Mouse (Mus musculus) hematopoietic stem cell, adult 5-6 weeks (primary cell): ENCODE measurements around the gene Cox6a1. TPM values are rescaled to one million over a fixed set of nuclear protein-coding genes. Genes with fewer than 3 reads are reported as not detected.
A peak's percentile ranks its signal among the peaks of the same experiment; 100 is the strongest.

ENCODE experiments used
- ATAC-seq, 2 experiments: fragments of 125-278 bp in 1 of 2; replicated peaks in 1 of 2; 2 replicates each; pipeline ENCODE4 v1.8.0; 2016 to 2017; ENCODE audit warnings: inconsistent platforms in 2 of 2, mild to moderate bottlenecking in 2 of 2, moderate number of reproducible peaks in 2 of 2, low read depth in 1 of 2, moderate TSS enrichment in 1 of 2; ENCODE audit not compliant: low FRiP score in 2 of 2, poor library complexity in 2 of 2, severe bottlenecking in 2 of 2, insufficient read depth in 1 of 2, low TSS enrichment in 1 of 2
- total RNA-seq: library from RNA; stranded (forward); fragments of 172-1452, 232-1000 nt; gene quantifications from 2 replicates; pipeline ENCODE4 v1.2.3, GENCODE M21; 2017

Gene Cox6a1
- total RNA-seq, 1 experiment from 2014 or later: 38.2 TPM

DNA sequence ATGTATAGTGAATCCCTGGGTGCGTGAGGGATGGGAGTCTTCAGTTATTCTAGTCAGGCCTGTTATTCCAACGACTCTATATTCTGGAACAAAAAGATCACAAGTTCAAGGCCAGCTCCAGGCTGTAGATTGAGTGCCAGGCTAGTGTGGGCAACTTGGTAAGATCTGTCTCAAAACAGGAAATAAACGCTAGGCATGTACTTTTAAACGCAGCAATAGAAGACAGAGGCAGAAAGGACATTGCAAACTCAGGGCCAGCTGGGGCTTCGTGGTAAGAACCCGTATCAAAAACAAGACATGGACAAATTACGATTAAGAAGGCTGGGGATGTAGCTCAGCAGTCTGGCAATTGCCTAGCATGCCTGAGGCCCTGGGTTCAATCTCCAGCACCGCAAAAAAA is 10.7 kb upstream of the Cox6a1 start:
- no peak for ATAC-seq

DNA sequence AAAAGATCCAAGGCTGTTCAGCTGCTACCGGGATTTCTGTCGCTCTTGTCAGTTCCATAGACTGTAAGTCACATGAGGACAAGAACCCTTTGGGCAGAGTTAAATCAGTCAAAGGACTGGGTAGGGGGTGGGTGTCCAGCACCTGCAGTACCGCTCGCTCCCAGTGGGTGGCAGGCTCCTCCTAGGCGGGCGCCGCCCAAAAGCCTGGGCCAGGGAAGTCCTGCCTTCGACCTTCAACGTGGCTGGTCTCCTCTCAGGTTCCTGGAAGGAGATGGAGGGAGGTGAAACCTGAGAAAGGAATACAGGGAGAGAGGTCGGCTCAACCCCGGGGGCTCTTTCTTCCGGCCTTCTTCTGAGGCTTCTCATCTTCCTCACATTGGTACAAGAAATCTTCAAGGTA is 10.1 kb upstream of the Cox6a1 start:
- peak; percentile 86 to 87 for ATAC-seq

DNA sequence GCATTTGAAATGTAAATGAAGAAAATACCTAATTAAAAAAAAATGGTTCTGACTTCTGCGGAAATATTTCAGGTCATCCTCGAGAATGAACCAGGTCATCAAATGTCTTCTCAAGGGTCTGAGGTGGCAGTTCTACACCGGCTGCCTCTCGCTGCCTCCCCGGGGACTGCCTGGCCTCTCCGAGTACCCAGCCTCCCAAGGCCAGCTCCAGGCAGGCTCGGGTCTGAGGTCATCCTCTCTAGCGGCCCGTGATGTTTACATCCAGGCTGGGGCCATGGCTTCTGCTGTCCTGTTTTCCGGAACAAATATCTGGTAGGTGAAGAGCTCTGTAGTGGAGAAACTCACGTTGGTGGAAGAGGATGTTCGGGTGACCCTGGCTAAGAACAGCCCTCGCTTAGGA is 6.3 kb upstream of the Cox6a1 start:
- ATAC-seq: no peak

DNA sequence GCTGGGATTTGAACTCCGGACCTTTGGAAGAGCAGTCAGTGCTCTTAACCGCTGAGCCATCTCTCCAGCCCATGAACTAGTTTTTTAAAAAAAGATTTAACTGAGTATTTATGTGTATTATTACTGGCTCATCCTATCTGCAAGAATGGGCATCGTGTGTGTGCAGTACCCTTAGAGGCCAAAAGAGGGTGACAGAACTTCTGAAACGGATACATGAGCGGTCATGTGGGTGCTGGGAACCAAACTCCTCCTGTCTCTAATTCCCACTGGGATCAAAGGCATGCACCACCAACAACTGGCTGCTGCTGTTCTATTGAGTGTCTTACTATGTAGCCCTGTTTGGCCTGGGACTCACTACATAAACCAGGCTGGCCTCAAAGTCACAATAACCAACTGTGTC is 2.6 kb upstream of the Cox6a1 start:
- no peak for ATAC-seq

DNA sequence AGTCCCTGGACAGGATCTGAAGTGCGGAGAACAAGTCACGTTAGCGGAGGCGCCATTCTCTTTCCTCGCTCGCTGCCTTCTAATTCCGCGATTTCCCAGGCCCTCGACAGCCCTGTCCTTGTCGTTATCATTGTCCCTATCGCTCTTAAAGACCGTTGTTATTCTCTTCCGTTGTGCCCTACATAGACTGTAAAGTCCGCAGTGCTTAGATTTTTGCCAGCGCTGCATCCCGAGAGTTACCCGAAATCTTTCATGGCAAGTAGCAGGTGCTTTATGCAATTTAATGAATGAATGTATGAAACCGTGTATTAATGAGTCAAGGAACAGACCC is 409 bp upstream of the Cox6a1 start:
- ATAC-seq: peak in 1 of 2 experiments; percentile 13; a peak in 1 of 4 replicates

DNA sequence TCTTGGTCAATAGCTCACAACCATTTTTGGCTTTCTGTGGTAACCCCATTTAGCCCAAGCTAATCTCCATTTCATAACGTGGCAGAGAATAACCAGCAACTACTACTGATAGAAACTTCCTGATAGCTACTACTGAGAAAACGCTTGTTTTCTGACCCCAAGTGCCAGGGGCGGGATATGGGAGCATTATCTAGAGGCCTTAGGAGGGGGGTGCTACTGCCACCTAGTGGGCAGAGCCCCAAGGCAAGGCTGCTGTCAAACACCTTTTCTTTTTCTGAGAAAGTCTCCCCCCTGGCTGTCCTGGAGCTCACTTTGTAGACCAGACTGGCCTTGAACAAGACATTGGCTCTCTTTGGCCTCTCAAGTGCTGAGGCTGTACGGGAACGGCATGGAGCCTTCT is 1.2 kb downstream of the Cox6a1 start:
- ATAC-seq: peak; percentile 54 to 71

DNA sequence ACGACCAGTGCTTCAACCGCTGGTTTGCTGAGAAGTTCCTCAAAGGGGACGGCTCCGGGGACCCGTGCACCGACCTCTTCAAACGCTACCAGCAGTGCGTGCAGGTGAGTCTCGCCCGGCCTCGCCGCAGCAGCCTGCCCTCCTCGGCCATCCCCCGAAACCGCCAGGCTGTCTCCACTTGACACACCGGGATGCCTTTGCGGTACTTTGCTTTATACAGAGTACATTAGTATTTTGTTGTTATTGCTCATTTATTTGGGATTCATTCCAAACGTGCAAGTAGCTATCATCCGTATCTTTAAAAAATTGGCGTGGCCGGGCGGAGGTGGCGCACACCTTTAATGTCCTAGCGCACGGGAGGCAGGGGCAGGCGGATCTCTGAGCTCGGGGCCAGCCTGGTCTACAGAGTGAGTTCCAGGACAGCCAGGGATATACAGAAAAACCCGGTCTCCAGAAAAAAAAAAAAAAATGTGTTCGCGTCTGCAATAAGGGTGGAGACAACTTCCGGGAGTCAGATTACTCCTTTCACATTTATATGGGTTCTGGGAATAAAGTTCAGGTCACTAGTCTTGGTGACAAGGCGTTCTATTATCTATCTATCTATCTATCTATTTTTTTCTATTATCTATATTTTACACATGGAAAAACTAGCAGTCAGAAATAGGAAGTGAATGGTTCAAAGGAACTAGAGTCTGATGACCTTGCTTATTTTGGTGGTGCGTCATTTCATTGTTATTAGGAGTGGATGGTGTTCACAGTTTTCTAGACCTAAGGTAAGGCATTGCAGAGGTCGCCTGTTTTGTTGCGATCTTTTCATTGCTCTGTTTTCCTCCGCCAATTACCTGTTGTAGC is 7.2 kb downstream of the Cox6a1 start:
- ATAC-seq: no peak

DNA sequence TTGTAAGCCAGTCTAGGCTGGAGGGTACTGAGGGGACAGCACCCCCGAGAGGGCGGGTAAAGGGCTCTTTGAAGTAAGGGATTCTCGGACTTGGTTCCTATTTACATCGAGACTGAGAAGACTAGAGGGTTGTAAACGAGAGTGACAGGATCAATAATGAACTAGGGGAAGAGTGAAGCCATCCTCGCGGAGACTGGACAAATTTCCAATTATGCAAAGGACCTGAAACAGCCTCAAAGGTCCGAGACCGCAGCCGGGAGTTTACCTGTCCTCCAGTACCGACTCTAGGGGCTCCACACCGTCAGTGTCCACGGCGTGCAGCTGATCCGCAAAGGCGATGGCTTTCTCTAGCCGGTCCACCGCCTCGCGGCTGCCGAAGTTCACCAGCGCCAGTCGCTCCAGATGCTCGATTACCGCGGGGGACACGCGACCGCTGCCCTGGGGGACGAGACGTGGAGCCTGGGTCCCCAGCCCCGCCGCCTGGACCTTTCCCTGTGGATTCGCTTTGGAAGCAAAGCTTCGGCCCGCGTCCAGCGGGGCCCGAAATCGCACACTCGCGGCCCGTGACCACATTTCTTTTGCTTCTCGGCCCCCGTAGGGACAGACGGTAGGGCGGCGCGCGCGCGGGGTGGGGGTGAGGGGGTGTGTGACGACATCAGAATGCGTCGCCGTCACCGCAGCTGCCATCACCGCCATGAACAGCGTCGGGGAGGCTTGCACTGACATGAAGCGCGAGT is 8.0 kb downstream of the Cox6a1 start, which contains the start of the genes Gatc and Triap1:
Gatc (minus strand) TSS at position 602 of the 737 bp plus-strand sequence.
Triap1 (plus strand) TSS at position 649 of the 737 bp plus-strand sequence.
- ATAC-seq: peak; percentile 93 to 94

DNA sequence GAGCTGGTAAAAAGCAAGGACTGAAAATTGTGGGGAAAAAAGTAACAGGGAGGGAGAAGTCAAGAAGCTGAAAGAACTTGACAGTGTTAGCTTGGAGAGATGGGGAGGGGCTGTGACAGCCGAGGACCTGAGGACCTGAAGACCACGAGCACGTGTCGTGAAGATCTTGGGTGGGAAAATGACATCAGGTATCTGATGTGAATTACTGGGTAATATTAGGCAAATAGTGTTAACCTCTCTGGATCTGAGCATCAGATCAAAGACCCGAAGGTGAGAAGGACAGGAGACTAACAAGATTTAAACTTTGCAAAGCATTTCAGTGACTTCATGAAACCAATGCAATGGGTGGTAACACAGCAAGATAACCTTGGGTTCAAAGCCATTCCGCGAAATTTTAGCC is 8.8 kb downstream of the Cox6a1 start:
- no peak for ATAC-seq

DNA sequence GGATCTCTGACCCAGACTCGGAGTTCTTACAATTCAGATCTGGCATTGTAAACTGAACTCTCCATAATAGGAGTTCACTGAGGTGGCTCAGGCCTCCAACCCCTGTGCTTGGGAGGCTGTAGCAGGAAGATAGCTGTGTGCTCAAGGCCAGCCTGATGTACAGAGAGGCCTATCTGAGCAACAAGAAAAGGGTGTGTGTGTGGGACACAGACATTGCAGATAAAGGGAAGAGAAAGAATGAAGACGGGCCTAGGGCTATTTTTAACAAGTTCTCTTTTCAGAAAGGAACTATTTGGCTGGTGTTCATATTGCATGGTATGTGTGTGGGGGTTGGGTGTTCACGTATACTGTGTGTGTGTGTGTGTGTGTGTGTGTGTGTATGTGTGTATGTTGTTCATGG is 15.2 kb downstream of the Cox6a1 start:
- ATAC-seq: 0 out of 4 replicates have a peak, but pooled peaks of 1 of the 2 experiments have one; percentile 12

DNA sequence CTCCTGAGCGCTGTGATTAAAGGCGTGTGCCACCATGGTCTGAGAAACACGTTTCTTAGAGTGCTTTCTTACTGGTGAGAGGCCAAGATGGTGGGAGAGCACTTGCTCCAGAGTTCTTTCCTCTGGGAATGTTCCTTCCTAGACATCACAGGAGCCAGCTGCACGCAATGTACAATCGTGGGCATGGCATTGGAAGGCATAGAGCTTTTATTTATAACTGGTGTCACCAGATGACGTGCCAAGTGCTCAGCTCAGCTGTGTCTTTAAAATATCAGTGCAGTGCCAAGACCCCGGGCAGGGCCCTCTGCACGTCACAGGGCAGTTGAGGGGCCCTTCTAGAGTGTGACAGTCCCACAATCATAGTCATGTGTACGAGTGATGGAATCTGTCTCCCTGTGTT is 17.8 kb downstream of the Cox6a1 start:
- no peak for ATAC-seq

DNA sequence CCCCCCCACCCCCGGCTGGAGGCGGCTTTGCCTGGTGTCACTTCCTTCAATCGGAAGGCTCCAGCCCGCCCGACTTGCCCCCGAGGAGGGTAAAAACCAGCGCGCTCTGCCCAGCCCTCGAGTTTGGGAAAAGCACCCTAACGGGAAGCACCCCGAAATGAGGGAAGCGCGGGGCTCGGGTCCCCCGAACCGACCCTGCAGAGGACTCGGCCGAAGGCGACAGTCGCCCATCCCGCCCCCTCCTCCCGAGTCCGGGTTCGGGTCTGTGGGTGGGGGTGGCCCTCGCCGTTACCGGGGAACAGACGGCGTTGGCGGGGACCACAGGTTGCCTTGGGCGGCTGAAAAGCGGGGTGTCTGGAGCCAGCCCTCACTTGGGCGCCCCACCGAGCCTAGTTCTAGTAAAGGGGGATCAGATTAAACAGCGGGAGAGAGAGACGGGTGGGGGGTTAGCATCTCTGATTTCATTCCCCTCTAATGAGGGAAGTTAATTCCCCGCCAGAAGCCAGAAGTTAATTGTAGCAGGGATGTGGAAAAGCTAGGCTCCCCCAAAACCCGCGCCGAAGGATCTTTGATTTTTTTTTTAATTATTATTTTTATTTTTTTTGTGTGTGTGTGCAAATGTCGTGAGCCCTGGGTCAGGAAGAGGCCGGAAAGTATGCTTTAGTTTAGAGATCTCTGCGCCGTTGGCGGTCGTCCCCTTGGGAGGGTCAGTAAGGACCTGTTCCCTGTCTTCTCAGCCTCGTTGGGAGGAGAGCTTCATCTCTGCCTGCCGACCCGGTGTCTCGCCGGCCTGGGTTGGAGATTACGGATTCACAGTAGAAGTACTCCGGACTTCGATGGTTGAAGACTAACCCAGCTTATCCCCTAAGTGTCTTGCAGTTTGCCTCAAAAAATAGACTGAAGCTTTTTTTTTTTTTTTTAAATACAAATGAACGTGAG is 20.9 kb downstream of the Cox6a1 start:
- ATAC-seq: no peak

DNA sequence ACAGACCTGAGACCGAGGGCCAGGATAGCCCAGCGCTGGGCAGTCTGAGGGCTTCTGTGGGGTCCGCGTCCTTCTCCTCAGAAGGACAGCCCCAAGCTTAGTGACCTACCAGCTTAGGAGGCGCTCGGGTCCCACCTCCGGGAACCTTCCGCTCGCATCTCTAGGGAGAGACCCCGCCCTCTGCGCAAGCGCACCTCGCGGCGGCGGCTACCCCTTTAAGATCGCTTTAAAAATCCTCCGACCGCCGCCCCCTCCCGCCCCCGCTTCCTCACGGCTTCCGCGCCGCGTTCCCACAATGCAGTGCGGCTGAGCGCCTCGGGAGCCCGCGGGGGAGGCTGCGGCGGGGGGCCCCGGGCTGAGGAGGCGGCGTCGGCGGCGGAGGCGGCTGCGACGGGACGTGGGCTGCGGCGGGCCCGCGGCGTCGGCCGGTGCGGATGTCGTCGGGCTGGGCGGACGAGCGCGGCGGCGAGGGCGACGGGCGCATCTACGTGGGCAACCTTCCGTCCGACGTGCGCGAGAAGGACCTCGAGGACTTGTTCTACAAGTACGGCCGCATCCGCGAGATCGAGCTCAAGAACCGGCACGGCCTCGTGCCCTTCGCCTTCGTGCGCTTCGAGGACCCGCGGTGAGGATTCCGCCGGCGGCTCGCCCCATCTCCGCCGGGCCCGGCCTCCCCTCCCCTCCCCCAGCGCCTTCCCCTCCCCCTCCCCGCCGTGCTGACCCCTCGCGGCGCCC is 21.7 kb downstream of the Cox6a1 start, which contains the start of gene Srsf9:
Srsf9 (plus strand) TSS at position 303 of the 735 bp plus-strand sequence.
- peak; percentile 80 to 90 for ATAC-seq

DNA sequence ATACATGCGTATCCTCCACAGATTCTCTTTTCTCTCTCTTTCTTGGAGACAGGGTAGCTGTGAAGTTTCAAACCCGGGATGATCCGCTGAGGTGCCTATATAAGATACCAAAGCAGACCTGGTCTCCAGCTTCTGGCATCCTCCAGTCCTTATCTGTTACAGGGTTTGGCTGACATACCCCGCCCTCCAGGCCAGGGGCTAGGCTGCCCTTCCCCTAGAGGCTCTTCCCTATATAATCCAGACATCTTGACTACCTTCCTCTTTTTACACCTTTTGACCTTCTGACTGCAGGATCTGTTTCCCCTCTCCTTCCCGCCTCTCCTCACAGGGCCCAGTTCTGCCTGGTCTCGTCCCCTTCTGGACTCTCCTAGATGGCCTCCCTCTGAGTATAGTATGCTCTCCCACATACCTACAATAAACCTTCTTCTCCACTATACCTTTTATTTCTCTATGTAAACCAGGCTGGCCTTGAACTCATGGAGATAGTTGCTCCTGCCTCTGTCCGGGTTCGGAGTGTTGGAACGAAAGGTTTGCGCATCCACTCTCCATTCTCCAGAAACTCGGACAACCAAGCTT is 22.4 kb downstream of the Cox6a1 start:
- ATAC-seq: peak; percentile 27 to 33; a peak in 3 of 4 replicates

DNA sequence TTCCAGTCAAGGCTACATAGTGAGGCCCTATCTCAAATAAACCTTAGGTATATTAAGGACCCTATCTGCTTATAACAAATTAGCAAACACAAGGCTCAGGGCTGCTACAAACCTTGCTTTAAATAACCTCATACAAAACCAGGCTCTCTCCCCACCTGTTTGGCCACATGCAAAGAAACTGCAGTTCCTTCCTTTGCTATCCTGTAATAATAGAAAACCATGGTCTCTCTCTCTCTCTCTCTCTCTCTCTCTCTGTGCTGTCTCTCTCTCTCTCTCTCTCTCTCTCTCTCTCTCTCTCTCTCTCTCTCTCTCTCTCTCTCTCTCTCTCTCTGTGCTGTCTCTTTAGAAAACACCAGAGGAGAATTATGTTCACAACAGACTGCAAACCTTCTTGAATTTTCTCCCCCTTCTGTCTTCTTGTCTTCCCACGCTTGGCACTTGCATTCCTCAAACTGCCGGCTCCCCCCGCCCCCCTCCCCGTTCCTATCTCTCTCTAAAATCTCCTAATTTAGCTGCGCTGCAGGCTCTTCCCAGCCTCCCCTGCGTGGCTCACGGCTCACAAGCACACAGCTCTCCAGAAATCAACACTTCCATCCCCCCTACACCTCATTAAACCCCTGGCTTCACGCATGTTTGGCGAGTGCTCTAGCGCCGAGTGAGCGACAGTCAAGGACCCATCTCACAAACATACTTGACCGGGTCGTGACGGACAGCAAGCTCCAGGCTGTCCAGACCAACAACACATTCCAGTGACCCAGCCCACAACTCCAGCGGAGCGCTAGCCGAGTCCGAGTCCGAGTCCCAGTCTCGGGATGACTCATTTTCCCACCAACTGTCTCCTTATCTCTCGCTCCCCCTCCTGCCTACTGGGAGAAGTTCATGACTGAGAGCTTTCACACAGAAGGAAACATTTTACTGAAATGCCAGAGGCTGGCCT is 29.5 kb downstream of the Cox6a1 start:
- ATAC-seq: peak; percentile 68 to 75
